Mouse (Mus musculus) olfactory bulb, adult 2 months (tissue): ENCODE results near the gene Dmrtc2. TPM values are rescaled to one million over a fixed set of nuclear protein-coding genes. Genes with fewer than 3 reads are reported as not detected.
"Not testable (repeated sequence)": the region's sequence is repeated elsewhere in the genome, so short reads cannot be mapped to it uniquely, and the experiment has no call there.

Experiments
- H3K27ac ChIP-seq: fragments of 200-500 bp; 2 replicates; pipeline ENCODE4 v1.5.1; 2012; ENCODE audit warnings: low read depth, low read length; ENCODE audit not compliant: insufficient read depth
- H3K4me1 ChIP-seq: fragments of 200-500 bp; 2 replicates; pipeline ENCODE4 v1.6.1; 2012; ENCODE audit warnings: low read length; ENCODE audit not compliant: control insufficient read depth, insufficient read depth
- H3K4me3 ChIP-seq: fragments of 200-500 bp; 2 replicates; pipeline ENCODE4 v1.5.1; 2012; ENCODE audit warnings: mild to moderate bottlenecking, low read depth, low read length, moderate library complexity; ENCODE audit not compliant: insufficient read depth
- CTCF ChIP-seq: fragments of 200-500 bp; IDR thresholded peaks from 2 replicates; pipeline ENCODE4 v1.5.1; 2012; ENCODE audit warnings: low read depth, mild to moderate bottlenecking, low read length, moderate library complexity; ENCODE audit not compliant: insufficient read depth
- POLR2A ChIP-seq: fragments of 200-500 bp; IDR thresholded peaks from 2 replicates; pipeline ENCODE4 v1.6.1; 2012; ENCODE audit warnings: mild to moderate bottlenecking, low read depth, low read length, moderate library complexity; ENCODE audit not compliant: insufficient read depth
- WGBS: fragments of 180-500 bp; shearing (Covaris S2); methylation state at CpG from one replicate; pipeline ENCODE4 v1.1.7; 2018; 5-methylcytosine and 5-hydroxymethylcytosine counted together
- polyA plus RNA-seq: library from polyadenylated mRNA; stranded (reverse); fragments of >200 nt; gene quantifications from 2 replicates; pipeline ENCODE4 v1.2.4, GENCODE M21; 2012; ENCODE audit warnings: low replicate concordance; ENCODE audit not compliant: missing spikeins, insufficient read depth, insufficient read length

The Dmrtc2 gene
- polyA plus RNA-seq, 1 experiment: not detected

DNA sequence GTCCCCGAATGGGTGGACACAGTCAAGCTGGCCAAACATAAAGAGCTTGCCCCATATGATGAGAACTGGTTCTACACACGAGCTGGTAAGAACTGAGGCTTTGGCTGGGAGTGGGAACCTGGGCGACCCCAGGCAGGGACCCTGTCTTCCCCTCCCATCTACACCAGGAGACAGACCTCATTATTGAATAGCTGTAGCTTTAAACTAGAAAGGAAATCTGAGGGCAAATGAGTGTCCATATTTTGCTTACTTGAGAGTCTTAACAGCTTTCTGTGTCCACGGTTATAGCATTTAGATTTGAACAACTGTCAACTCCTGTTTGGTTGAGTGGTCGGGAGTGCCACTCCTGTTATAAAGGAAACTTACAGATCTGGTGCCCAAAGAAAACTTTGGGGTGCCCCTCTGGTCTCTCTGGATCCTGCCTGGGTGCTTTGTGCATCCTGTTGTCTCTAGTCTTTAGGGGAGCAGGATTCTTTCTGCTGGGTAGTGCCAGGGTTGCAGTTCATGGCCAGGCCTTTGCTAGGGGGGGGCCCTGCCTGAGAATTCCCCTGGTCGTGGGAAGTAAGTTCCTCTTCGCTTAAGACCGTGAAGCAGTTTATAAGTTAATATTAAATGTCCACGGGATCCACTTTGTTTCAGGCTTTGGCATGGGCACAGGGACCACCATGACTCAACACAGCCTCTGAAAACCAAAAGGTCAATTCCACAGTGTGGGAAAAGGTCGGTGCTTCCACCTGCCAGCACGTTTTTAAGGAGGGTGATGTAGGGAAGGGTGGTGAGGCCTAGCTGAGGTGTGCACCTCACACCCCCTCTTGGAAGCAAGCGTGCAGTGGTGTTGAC is 15.8 kb downstream of the Dmrtc2 start:
- WGBS: 23% methylated on average over 12 of the region's 12 CpGs
- Histone ChIP-seq H3K4me3 (peak overlapping the region; percentile 71), H3K4me1 (peaks cover 12% of the 10 kb centered on the region), H3K27ac (no peak overlapping the region)
- TF ChIP-seq CTCF (no peak), POLR2A (no peak)

- H3K4me3 ChIP-seq: peak overlapping the region; percentile 0; the same call in 1 of the 2 replicates
- WGBS: 41% methylated on average over 4 of the region's 4 CpGs
- no peak overlapping the region for H3K27ac ChIP-seq
- TF ChIP-seq CTCF: no peak
- no peak for TF ChIP-seq POLR2A
- peaks cover 12% of the 10 kb centered on the region for H3K4me1 ChIP-seq
Observed at GRCm38 (mm10) chr7:24886308-24886633, 16.4 kb downstream of the Dmrtc2 start.

GRCm38 (mm10) chr7:24887096-24887495 is 17.2 kb downstream of the Dmrtc2 start:
- H3K4me1 ChIP-seq: peaks cover 12% of the 10 kb centered on the region
- H3K4me3 ChIP-seq: no peak overlapping the region
- 30% methylated on average over 4 of the region's 4 CpGs for WGBS
- H3K27ac ChIP-seq: no peak overlapping the region
- TF ChIP-seq POLR2A: no peak
- no peak for TF ChIP-seq CTCF

- H3K27ac ChIP-seq: no peak overlapping the region
- peaks cover 10% of the 10 kb centered on the region for H3K4me1 ChIP-seq
- H3K4me3 ChIP-seq: no peak overlapping the region
- 79% methylated on average over 6 of the region's 6 CpGs for WGBS
- TF ChIP-seq POLR2A: no peak
Observed at GRCm38 (mm10) chr7:24889431-24890220, 19.8 kb downstream of the Dmrtc2 start.

GRCm38 (mm10) chr7:24890281-24891216 is 20.7 kb downstream of the Dmrtc2 start:
- TF ChIP-seq CTCF (peak; percentile 57; the same call in 1 of the 2 replicates), POLR2A (no peak)
- H3K27ac ChIP-seq: no peak overlapping the region
- WGBS: 26% methylated on average over 10 of the region's 10 CpGs
- H3K4me1 ChIP-seq: peaks cover 10% of the 10 kb centered on the region
- no peak overlapping the region for H3K4me3 ChIP-seq

DNA sequence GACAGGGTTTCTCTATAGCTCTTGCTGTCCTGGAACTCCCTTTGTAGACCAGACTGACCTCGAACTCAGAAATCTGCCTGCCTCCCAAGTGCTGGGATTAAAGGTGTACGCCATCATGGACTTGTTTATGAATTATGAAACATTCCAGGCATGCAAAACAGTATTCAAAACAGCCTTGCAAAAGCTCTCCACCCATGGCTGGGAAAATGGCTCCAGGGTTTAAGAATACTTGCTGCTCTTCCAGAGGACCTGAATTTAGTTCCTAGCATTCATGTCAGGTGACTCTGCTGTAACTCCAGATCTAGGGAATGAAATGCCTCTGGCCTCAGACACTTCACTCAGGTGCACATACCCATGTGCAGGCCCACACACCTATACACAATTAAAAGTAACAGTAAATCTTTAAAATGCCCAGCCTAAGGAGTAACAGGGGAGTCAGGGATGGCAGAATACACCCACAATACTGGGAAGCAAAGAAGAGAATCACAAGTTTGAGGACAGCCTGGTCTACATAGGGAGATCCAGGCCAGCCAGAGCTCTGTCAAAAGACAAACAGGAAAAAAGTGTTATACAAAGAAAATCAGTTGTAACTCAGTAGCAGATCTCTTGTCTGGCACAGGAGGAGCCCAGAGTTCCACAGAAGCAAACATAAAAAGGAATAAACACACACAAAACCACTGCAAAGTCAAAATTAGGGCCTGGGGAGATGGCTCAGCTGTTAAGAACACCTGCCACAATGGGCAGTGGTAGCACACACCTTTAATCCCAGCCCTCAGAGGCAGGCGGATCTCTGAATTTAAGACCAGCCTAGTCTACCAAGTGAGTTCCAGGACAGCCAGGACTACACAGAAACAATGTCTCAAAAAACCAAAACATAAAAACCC is 21.6 kb downstream of the Dmrtc2 start:
- peaks cover 2% of the 10 kb centered on the region; the same call in 1 of the 2 replicates for H3K4me1 ChIP-seq
- TF ChIP-seq CTCF (no peak), POLR2A (no peak)
- H3K4me3 ChIP-seq: no peak overlapping the region
- H3K27ac ChIP-seq: no peak overlapping the region
- 79% methylated on average over 3 of the region's 3 CpGs for WGBS

GRCm38 (mm10) chr7:24892125-24892583 is 22.3 kb downstream of the Dmrtc2 start:
- 74% methylated on average over 2 of the region's 2 CpGs for WGBS
- TF ChIP-seq CTCF: no peak
- TF ChIP-seq POLR2A: no peak

DNA sequence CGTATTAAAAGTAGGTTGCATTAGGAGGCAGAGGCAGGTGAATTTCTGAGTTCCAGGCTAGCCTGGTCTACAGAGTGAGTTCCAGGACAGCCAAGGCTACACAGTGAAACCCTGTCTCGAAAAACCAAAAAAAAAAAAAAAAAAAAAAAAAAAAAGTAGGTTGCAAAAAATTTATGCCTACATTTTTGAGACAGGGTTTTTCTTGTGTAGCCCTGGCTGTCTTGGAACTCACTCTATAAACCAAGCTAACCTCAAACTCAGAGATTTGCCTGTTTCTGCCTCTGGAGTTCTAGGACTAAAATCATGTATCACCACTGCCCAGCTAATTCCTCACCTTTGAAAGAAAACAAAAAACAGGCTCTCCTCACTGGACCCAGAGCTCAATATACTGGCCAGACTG is 25.9 kb downstream of the Dmrtc2 start:
- H3K4me1 ChIP-seq, H3K4me3 ChIP-seq, H3K27ac ChIP-seq: not testable (repeated sequence)
- WGBS: 83% methylated on average over 2 of the region's 2 CpGs

More at GRCm38 (mm10) chr7:24892125-24892583, 22.3 kb downstream of the Dmrtc2 start:
- no peak overlapping the region for H3K4me3 ChIP-seq
- H3K27ac ChIP-seq: no peak overlapping the region
- H3K4me1 ChIP-seq: no peaks in the 10 kb centered on the region
